Mouse (Mus musculus) gastrocnemius, adult 8-10 months (tissue): ENCODE results near the gene Swi5. TPM values are rescaled to one million over a fixed set of nuclear protein-coding genes. Genes with fewer than 3 reads are reported as not detected.

Source experiments
- microRNA-seq: library from miRNA; unstranded; fragments of <30 nt; microRNA quantifications from one replicate; pipeline ENCODE4 v1.2.0, GENCODE M21; 2022
- total RNA-seq, 4 experiments: library from RNA; stranded (reverse); gene quantifications; 2 replicates each; pipeline ENCODE4 v1.2.4; 2022

The Swi5 gene
- total RNA-seq, 4 experiments from 2014 or later: 137 to 150 (median 140) TPM

Small RNAs within 50 kb of the gene (microRNA-seq; reads per million reads assigned to microRNA genes)
- gene Gm23363: not detected
- 60.7 reads per million, percentile 43 among the genes with 10 or more reads in this experiment for gene Mir199b

Other genes with a start within 250 kb of the Swi5 start
- 10 to 100 TPM; 10.8 to 17.5 (median 14.9) TPM for gene Fam78a, start 203.2 kb downstream of the Swi5 start, total RNA-seq
- gene Plpp7, start 192.5 kb downstream of the Swi5 start, total RNA-seq: 100 to 1,000 TPM in 3 of 4 experiments, 10 to 100 TPM in 1; 99.5 to 130 (median 113) TPM
- 10 to 100 TPM; 81.0 to 90.8 (median 85.9) TPM for gene Prrc2b, start 137.0 kb downstream of the Swi5 start, total RNA-seq
- gene Pomt1, start 51.5 kb downstream of the Swi5 start, total RNA-seq: 10 to 100 TPM in 3 of 4 experiments, 1 to 10 TPM in 1; 10.0 to 12.5 (median 11.9) TPM
- 10 to 100 TPM; 10.1 to 10.9 (median 10.7) TPM for gene Uck1, start 27.9 kb downstream of the Swi5 start, total RNA-seq
- gene Golga2, start 691 bp downstream of the Swi5 start, total RNA-seq: 10 to 100 TPM; 50.1 to 62.3 (median 53.8) TPM
- gene Ciz1, start 64.3 kb upstream of the Swi5 start, total RNA-seq: 10 to 100 TPM; 18.3 to 28.1 (median 25.8) TPM
- 1 to 10 TPM; 2.6 to 5.9 (median 3.9) TPM for gene Dnm1, start 65.3 kb upstream of the Swi5 start, total RNA-seq
- gene 1110008P14Rik, start 93.9 kb upstream of the Swi5 start, total RNA-seq: 10 to 100 TPM; 40.1 to 46.1 (median 42.3) TPM
- gene Lcn2, start 100.2 kb upstream of the Swi5 start, total RNA-seq: 1 to 10 TPM in 1 of 4 experiments, under 1 TPM in 1, not detected in 2; 0.65 to 1.9 TPM
- 10 to 100 TPM; 33.8 to 40.1 (median 36.1) TPM for gene Ptges2, start 107.8 kb upstream of the Swi5 start, total RNA-seq
- 1 to 10 TPM; 2.1 to 2.7 (median 2.3) TPM for gene Naif1, start 162.4 kb upstream of the Swi5 start, total RNA-seq
- 100 to 1,000 TPM in 1 of 4 experiments, 10 to 100 TPM in 3; 48.5 to 113 (median 60.4) TPM for gene Slc25a25, start 163.4 kb upstream of the Swi5 start, total RNA-seq
- gene Fam102a, start 247.3 kb upstream of the Swi5 start, total RNA-seq: 1 to 10 TPM; 1.6 to 3.8 (median 2.9) TPM